Mouse (Mus musculus) mesoderm, embryonic 11.5 days (tissue): ENCODE measurements around the gene Adgre5.

Experiments
- DNase-seq: peaks from one replicate; pipeline ENCODE4 v3.0.0-alpha.2; 2012; ENCODE audit warnings: low read depth, low spot score

Adgre5 gene

DNA sequence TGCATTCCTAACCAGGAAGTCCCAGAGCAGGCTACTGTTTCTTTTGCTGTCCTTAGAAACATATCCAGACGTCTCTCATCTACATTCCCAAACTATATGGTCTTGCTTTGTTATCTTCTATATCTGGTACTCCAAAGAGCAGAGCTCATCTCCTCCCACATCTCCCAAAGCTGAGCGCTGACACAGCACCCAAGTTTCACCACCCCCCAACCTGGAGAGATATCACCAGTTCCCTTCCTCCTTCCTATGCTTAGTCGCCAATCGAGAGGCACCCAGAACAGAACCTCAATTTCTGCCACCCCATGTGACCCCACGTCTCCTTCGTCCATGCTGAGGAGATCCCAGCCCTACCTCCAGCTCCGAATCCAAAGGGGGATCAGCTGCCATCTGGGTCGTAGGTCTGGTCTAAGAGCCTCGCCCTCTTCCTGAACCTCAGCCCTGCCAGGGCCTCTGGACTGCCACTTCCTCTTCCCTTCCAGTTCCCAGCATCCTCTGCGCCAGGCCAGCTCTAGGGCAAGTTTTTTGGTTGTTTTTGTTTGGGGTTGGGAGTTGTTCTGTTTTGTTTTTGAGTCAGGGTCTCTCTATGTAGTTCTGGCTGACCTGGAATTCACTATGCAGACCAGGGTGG is 47.4 kb downstream of the Adgre5 start:
- DNase-seq = no peak

DNA sequence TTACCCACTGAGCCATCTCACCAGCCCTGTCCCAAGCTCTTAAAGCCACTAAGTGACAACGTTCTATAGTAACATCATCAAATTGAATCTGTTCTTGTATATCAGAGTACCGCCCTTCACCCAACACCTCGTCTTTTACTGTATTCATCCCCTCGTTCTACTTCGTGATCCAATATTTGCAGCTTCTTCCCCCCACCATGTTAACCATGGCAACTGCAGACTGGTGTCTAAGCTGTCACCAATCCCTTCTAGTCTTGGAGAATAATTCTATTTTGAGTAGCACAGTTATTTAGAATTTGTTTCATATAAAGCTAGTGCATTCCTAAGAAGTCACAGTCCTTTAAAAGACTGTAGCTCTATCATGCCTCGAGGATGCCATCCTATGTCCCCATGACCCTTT is 51.9 kb downstream of the Adgre5 start:
- DNase-seq = no peak

DNA sequence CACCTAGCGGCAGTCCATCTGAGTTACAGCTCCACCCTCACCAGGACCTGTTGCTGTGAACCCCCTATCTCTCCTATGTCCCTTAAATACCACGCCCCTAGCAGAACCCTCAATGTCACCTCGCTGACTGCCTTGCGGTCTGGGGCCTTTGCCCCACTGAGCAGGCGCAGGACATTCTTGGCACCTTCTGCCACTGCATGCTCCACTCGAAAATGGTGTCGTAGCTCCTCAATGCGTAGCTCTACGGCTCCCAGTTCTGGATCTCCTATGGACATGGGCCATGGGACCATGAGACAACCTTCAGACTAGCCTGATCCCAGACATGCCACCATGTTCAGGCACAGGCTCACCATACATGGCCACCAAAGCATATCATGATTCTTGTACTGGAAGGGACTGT is 56.6 kb downstream of the Adgre5 start:
- DNase-seq = no peak

DNA sequence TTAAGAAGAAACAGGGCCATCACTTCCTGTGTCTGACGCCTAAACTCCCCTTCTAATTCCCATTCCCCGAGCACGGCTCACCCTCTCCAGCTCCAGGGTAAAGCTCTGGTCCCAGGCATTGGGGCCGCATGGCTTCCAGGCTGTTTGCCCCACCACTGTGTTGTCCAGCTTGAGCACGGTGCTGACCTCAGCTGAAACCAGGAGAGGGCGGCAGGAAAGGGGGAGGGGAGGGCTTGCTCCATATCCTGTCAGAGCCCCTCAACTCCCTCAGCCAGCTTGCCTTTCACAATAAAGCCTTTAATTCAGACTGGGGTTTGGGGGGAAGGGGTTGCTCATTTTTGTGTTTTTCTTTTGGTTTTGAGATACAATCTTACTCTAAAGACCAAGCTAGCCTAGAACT is 60.0 kb downstream of the Adgre5 start:
- DNase-seq = no peak

DNA sequence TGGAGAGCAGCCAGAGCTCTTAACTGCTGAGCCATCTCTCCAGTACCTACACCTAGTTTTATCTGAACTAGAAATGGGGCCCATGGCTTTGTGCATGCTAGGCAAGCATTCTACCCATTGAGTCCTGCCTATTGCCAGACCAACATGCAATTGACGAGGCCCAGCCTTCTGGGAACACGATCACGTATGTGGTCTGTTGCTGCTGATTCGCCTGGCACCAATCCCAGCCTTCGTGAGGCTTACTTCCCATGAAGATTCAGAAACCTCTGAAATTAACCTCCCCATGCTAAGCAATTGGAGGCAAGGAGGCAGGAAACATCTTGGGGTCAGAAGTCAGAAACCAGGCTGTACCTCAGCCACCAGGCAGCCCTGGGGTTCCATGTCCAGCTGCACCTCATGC is 60.5 kb downstream of the Adgre5 start:
- DNase-seq = no peak

DNA sequence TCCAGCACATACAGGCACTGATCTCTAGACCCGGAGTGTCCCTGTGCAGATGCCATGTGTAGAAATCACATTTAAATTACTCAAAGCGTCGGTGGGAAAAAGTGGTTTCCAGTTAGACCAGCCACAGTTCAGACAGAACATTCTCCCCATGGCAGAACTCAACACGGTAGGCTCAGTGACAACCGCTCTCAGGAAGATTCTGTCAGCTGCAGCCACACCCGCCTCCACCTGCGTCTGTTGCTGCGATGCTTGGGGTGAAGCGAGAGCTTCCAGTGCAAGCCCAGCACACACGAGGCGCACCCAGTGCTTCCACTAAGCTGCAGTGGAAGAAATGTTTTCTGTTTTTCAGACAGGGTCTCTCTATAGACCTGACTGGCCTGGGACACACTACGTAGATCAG is 61.3 kb downstream of the Adgre5 start:
- no peak for DNase-seq

DNA sequence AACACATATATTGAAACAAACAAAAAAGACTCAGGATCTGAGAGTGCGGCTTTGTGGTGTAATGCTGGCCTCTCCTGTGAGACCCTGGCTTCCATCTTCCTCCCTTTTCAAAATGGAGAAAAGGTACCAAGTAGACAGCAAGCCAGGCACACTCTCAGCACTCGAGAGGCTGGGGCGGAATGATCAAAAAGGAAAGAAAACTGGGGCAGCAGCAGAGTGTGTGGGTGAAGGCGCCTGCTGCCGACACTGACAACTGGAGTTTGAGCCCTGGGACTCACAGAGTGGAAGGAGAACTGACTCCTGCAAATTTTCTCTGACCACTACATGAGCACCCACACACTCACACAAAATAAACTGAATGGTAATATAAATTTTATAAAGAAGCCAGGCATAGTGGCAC is 66.6 kb downstream of the Adgre5 start:
- DNase-seq = no peak
